Mouse (Mus musculus): Measurements from ENCODE around the gene Nim1k.
"Not testable (repeated sequence)": the region's sequence is repeated elsewhere in the genome, so short reads cannot be mapped to it uniquely, and the experiment has no call there.

Nim1k gene

DNA sequence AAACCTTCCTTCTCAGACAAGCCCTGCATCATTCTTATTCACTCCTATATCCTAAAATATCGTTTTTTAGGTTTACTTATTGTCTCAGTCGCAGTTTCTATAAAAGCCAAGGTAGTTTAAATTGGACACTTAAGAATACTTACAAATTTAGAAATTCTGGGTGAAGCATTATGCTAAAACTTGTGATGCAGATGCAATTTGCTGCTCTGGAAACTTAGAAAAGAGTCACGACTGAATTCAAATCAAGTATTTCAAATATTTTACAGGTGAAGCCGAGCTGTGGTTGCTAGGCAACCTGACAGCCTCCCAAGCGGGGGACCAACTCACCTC is 66.0 kb downstream of the Nim1k start:
- DNase-seq (ENCODE audit: low read depth), result no peak

GRCm38 (mm10) chr13:119684416-119685177 is 71.1 kb downstream of the Nim1k start:
- DNase-seq (ENCODE audit: low read depth), result no peak

DNA sequence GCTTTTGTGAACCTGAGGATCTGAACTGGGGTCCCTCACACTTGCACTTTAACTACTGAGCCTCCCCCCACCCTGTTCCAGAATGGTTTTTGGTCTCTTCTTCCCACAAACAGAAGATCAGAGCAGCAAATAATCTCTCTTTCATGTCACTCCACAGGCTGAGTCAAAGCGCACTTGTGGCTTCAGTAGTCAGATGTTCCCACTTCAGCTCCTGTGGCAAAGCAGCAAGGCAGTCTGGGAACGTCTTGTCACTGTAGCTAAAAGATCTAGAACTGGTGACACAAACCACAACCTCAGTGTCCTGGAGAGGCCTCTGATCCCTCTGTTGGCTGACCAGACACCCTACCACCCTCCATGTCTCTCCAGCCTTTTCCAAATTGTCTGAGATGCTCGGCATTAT is 74.5 kb downstream of the Nim1k start:
- DNase-seq (ENCODE audit: low read depth), result no peak

GRCm38 (mm10) chr13:119679721-119680120 is 76.0 kb downstream of the Nim1k start:
- DNase-seq (ENCODE audit: low read depth), result no peak

DNA sequence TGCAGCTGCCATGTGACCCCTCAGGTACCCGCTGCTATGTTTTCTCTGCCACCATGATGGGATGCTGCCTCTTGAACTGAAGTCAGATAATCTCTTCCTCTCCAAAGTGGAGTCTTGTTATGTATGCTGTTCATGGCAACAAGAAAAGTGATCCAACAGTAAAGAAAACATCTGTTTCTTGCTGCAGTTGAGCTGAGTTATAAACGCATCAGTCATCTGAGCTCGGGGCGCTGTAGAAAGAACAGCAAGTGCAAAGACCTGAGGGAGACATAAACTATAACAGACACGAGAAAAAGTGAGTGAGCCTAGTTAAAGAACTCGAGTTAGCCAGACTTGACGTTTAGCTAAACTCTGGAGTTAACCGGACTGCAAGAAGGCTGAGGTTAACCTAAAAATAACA is 76.9 kb downstream of the Nim1k start:
- no peak for DNase-seq (ENCODE audit: low read depth)

DNA sequence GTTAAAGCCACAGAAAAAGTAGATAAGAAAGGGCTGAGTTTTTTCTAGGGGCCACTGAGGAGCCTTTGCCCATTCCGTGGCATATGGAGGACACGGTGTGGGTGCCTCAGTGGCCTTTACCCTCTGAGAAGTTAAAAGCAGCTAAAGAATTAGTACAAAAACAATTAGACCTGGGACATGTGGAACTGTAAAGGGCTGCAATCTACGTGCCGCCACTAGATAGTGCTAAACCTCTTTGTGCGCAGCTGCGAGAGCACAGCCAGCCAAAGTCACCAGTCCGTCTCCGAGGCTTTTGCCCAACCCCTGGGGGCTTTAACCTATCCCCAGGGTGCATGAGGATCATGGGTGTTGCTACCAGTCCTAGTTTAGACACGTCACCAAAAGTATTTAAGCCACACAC is 94.3 kb downstream of the Nim1k start:
- DNase-seq (ENCODE audit: low read depth), result not testable (repeated sequence)
